Mouse (Mus musculus) limb, embryonic 15.5 days (tissue): ENCODE results near the gene Pofut1. TPM values are rescaled to one million over a fixed set of nuclear protein-coding genes. Genes with fewer than 3 reads are reported as not detected.
"Not testable (repeated sequence)": the region's sequence is repeated elsewhere in the genome, so short reads cannot be mapped to it uniquely, and the experiment has no call there.

ENCODE experiments used
- ATAC-seq: fragments of 200-750 bp; cut with Nextera tagmentation; 2 replicates; pipeline ENCODE4 v1.8.0; 2017; ENCODE audit warnings: low read depth, moderate TSS enrichment; ENCODE audit not compliant: insufficient number of reproducible peaks, low FRiP score, low TSS enrichment
- H3K27ac ChIP-seq: fragments of 300-500 bp; sonication (generic); 2 replicates; pipeline ENCODE4 v1.5.1; 2015; ENCODE audit warnings: moderate library complexity, mild to moderate bottlenecking, inconsistent platforms
- H3K27me3 ChIP-seq: fragments of 300-500 bp; sonication (generic); 2 replicates; pipeline ENCODE4 v1.6.1; 2015; ENCODE audit warnings: inconsistent platforms
- H3K36me3 ChIP-seq: fragments of 300-500 bp; sonication (generic); 2 replicates; pipeline ENCODE4 v1.6.1; 2015; ENCODE audit warnings: inconsistent platforms
- H3K4me1 ChIP-seq: fragments of 300-500 bp; sonication (generic); 2 replicates; pipeline ENCODE4 v1.6.1; 2015; ENCODE audit warnings: inconsistent platforms
- H3K4me2 ChIP-seq: fragments of 300-500 bp; sonication (generic); 2 replicates; pipeline ENCODE4 v1.6.1; 2015; ENCODE audit warnings: mild to moderate bottlenecking, inconsistent platforms
- H3K4me3 ChIP-seq: fragments of 300-500 bp; sonication (generic); 2 replicates; pipeline ENCODE4 v1.5.1; 2015; ENCODE audit warnings: mild to moderate bottlenecking, inconsistent platforms
- H3K9ac ChIP-seq: fragments of 300-500 bp; sonication (generic); 2 replicates; pipeline ENCODE4 v1.6.1; 2015; ENCODE audit warnings: inconsistent platforms
- H3K9me3 ChIP-seq: fragments of 300-500 bp; sonication (generic); 2 replicates; pipeline ENCODE4 v1.6.1; 2016; ENCODE audit warnings: inconsistent platforms
- WGBS: fragments of 180-500 bp; shearing (Covaris S2); methylation state at CpG from one replicate; pipeline ENCODE4 v1.1.7; 2015; 5-methylcytosine and 5-hydroxymethylcytosine counted together
- polyA plus RNA-seq: library from polyadenylated mRNA; unstranded; fragments of >200 nt; fragmentation: Nextera tagmentation; extraction: Ambion mirVana; gene quantifications from 2 replicates; pipeline ENCODE4 v1.2.1, GENCODE M21; 2015

Pofut1 gene
- polyA plus RNA-seq, 1 experiment from 2014 or later = 8.5 TPM

DNA sequence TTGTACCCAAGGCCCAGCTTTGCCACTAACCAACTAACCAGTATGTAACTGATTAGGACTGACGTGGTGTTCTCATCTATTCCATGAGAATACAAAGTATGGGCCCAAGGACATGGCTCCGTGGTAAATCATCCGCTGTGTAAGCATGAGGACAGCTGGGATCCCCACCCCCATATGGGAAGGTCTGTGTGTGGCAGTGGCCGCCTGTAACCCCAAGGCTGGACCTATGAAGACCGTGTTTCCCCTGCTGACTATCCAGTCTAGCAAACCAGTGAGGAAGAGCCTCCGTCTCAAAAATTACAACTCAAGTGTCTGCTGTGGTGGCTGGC is 33.5 kb downstream of the Pofut1 start:
- Histone ChIP-seq H3K36me3 (no peaks in the 10 kb centered on the region), H3K4me2 (no peak overlapping the region), H3K27ac (no peak overlapping the region), H3K4me3 (no peak overlapping the region), H3K9me3 (no peaks in the 10 kb centered on the region), H3K27me3 (no peaks in the 10 kb centered on the region), H3K4me1 (peaks cover 4% of the 10 kb centered on the region; the same call in 1 of the 2 replicates), H3K9ac (no peak overlapping the region)
- 70% methylated on average over 6 of the region's 6 CpGs for WGBS
- ATAC-seq = no peak

DNA sequence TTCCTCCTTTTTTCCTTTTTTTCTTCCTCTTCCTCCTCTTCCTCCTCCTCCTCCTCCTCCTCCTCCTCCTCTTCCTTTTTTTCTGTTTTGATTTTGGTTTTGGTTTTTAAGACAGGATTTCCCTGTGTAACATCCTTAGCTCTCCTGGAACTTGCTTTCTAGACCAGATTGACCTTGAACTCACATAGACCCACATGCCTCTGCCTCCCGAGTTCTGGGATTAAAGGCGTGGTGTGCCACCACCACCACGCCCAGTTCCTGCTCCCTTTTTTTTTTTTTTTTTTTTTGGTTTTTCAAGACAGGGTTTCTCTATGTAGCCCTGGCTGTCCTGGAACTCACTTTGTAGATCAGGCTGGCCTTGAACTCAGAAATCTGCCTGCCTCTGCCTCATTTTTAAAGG is 34.2 kb downstream of the Pofut1 start:
- H3K4me1 ChIP-seq, ATAC-seq, H3K4me3 ChIP-seq, H3K9me3 ChIP-seq, H3K36me3 ChIP-seq, H3K4me2 ChIP-seq, H3K27me3 ChIP-seq, H3K27ac ChIP-seq, H3K9ac ChIP-seq: not testable (repeated sequence)
- 75% methylated on average over 3 of the region's 3 CpGs for WGBS

DNA sequence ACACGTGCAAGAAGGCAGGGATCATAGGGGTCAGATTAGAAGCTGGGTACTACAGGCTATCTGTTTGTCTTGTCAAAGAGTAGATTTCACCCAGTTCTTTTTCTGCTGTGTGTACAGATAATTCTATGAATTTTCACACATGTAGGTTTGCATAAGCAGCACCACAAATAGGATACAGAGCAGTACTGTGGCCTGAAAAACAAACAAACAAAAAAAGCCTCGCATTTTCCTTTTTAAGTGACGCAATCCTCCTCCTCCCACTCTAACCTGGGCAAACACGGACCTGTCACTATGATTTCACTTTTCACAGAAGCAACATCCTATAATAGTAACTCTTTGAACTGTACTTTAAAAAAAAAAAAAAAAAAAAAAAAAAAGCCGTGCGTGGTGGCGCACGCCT is 35.1 kb downstream of the Pofut1 start:
- WGBS = 87% methylated on average over 8 of the region's 8 CpGs
- no peak overlapping the region for H3K4me3 ChIP-seq
- H3K27me3 ChIP-seq = no peaks in the 10 kb centered on the region
- H3K36me3 ChIP-seq = no peaks in the 10 kb centered on the region
- H3K4me2 ChIP-seq = no peak overlapping the region
- H3K9me3 ChIP-seq = no peaks in the 10 kb centered on the region
- no peak overlapping the region for H3K9ac ChIP-seq
- no peak for ATAC-seq
- H3K27ac ChIP-seq = no peak overlapping the region
- H3K4me1 ChIP-seq = 0 out of 2 replicates have a peak, but pooled peaks cover 2% of the 10 kb centered on the region

DNA sequence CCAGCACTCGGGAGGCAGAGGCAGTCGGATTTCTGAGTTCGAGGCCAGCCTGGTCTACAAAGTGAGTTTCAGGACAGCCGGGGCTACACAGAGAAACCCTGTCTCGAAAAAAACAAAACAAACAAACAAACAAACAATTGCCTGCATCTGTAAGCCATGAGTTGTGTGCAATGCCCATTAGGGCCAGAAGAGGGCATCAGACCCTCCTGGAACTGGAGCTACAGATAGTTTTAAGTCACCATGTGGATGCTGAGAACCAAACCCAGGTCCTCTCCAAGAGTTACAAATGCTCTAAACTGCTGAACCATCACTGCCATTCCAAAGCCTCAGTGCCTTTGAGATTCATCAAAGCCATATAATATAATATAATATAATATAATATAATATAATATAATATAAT is 35.5 kb downstream of the Pofut1 start:
- H3K4me3 ChIP-seq = not testable (repeated sequence)
- WGBS = 88% methylated on average over 5 of the region's 5 CpGs

DNA sequence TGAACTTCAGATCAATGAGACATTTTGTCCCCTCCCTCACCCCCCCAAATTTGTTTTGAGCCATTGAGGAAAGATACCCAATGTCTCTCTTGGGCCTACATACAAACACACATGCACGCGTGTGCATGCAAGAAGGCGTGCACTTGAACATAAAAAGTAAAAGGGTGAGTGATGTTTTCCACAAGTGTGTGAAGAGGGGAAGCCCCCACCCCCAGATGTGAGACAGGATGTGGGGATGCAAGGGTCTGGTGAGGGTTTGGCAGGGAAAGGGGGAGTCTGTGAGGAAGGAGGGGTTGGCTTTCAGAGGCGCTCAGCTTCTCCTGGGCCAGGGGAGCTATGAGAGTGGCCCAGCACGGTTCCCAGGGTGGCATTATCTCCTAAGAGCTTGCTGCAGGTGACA is 37.0 kb downstream of the Pofut1 start:
- no peak overlapping the region for H3K9ac ChIP-seq
- H3K9me3 ChIP-seq = no peaks in the 10 kb centered on the region
- 0 out of 2 replicates have a peak, but pooled peaks cover 2% of the 10 kb centered on the region for H3K4me1 ChIP-seq
- 83% methylated on average over 5 of the region's 5 CpGs for WGBS
- H3K4me3 ChIP-seq = no peak overlapping the region
- H3K36me3 ChIP-seq = no peaks in the 10 kb centered on the region
- H3K27me3 ChIP-seq = no peaks in the 10 kb centered on the region
- no peak overlapping the region for H3K4me2 ChIP-seq
- ATAC-seq = no peak
- H3K27ac ChIP-seq = no peak overlapping the region

More for the DNA sequence above, 35.5 kb downstream of the Pofut1 start:
- H3K9ac ChIP-seq, H3K4me2 ChIP-seq, H3K27me3 ChIP-seq, H3K36me3 ChIP-seq, ATAC-seq, H3K27ac ChIP-seq, H3K9me3 ChIP-seq, H3K4me1 ChIP-seq: not testable (repeated sequence)

DNA sequence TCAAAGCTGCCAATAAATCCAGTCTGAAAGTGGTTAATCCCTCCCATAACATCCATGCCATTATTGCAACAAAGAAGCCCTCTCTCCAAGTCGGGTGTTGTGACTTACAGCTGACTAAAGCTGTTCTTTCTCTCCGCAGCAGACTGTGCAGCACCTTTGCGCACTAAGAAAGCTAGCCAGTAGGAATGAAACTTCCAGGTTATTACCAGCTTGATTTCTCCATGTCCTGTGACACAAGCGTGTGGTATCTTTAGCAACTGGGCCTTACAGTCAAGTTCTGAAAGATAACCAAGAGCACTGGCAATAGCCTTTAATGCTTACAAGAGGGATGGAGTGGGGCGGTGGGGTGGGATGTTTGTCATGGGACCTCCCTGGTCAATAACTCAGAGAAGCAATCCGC is 42.6 kb downstream of the Pofut1 start:
- Histone ChIP-seq H3K4me2 (no peak overlapping the region), H3K9me3 (no peaks in the 10 kb centered on the region), H3K27me3 (no peaks in the 10 kb centered on the region), H3K9ac (no peak overlapping the region), H3K4me3 (no peak overlapping the region), H3K4me1 (no peaks in the 10 kb centered on the region), H3K36me3 (no peaks in the 10 kb centered on the region), H3K27ac (no peak overlapping the region)
- 87% methylated on average over 6 of the region's 6 CpGs for WGBS
- no peak for ATAC-seq

DNA sequence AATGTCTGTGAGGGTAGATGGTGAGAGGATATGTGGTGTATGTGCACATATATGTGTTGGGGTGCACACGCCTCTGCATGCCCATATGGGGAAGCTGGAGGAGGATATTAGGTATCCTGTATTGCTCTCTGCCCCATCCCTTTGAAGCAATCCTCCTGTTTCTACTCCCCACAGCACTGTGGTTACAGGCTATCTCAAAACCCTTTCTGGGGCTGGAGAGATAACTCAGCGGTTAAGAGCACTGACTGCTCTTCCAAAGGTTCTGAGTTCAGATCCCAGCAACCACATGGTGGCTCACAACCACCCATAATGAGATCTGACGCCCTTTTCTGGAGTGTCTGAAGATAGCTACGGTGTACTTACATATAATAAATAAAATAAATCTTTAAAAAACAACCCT is 45.2 kb downstream of the Pofut1 start:
- Histone ChIP-seq H3K4me2 (no peak overlapping the region), H3K27ac (no peak overlapping the region), H3K27me3 (no peaks in the 10 kb centered on the region), H3K9me3 (no peaks in the 10 kb centered on the region), H3K36me3 (no peaks in the 10 kb centered on the region), H3K4me1 (peaks cover under 1% of the 10 kb centered on the region; the same call in 1 of the 2 replicates), H3K9ac (no peak overlapping the region), H3K4me3 (no peak overlapping the region)
- ATAC-seq = no peak
- 88% methylated on average over 4 of the region's 4 CpGs for WGBS

DNA sequence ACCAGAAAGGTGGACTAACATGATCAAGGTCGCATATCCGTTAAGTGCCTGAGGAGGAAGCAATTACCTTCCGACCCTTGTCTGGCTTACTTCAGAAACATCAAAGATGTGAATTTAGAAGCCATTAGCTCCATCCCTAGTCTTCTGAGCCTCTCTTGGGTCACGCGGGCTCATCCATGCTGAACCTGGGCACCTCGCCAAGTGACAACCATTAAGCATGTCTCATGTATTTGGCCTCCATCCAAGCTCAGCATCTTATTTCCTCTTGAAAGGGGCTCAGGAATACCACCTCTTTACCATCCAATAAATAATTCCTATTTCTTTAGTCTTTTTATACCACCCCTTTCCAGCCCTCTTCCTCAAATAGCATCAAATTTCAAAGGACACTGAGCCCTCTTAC is 46.5 kb downstream of the Pofut1 start:
- Histone ChIP-seq H3K9ac (no peak overlapping the region), H3K27ac (no peak overlapping the region), H3K4me3 (no peak overlapping the region), H3K4me2 (no peak overlapping the region), H3K27me3 (no peaks in the 10 kb centered on the region), H3K36me3 (no peaks in the 10 kb centered on the region), H3K9me3 (no peaks in the 10 kb centered on the region), H3K4me1 (peaks cover 13% of the 10 kb centered on the region)
- ATAC-seq = no peak
- WGBS = 27% methylated on average over 6 of the region's 6 CpGs

DNA sequence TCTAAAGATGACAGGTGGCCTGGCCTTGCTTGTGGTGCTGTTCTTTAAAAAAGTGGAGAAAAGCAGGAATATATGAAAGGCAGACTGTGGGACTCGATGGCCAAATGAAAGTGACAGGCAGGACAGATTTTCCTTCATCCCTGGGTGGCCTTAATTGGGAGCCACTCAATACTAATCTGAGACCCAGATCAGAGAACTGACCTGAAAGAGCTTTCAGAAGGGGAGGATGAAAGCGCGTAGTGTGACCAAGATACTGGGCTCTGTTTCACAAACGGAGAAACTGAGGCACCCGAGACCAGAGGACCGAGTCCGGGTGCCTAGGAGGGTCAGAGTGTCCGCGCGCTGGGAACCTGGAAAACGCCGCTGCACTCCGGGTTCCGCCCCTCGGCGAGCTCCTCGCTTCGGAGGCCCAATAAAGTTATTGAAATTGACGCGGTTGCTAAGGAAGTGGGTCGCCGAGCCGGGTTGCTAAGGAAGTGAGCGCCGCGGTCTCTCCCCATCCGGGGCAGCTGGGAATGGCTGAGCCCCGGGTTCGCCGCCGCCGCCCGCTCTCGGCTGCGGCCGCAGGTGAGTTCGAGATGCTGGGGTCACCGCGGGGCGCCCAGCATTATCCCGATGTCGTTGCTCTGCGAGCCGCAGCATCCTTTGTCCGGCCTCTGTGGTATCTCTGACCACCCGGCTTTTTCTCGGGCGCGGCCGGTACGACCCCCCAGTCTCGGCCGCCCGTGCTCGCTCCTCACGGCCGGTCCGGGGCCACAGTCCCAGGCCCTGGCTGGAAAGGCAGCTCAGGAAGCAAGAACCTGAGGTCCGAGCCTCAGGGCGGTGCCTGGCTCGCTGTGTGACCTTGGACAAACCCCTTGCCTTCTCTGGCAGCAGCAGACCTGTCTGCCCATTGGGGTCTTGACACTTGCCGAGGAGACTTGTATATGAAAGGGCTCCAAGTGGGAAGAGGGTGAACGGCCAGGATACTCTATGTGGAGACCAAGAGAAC is 49.9 kb downstream of the Pofut1 start, which contains the start of gene Kif3b:
Kif3b (plus strand) TSS at position 476 of the 991 bp plus-strand sequence.
- peaks cover 13% of the 10 kb centered on the region for H3K4me1 ChIP-seq
- under 1% methylated on average over 63 of the region's 63 CpGs for WGBS
- 0 out of 2 replicates have a peak, but pooled peaks cover 3% of the 10 kb centered on the region for H3K36me3 ChIP-seq
- H3K4me2 ChIP-seq = peak within 1 kb of the TSS; percentile 84
- H3K9ac ChIP-seq = peak within 1 kb of the TSS; percentile 91
- H3K27me3 ChIP-seq = no peaks in the 10 kb centered on the region
- peak within 1 kb of the TSS; percentile 13; the same call in 1 of the 2 replicates for H3K27ac ChIP-seq
- peak; percentile 79 for ATAC-seq
- no peaks in the 10 kb centered on the region for H3K9me3 ChIP-seq
- peak within 1 kb of the TSS; percentile 97 for H3K4me3 ChIP-seq

DNA sequence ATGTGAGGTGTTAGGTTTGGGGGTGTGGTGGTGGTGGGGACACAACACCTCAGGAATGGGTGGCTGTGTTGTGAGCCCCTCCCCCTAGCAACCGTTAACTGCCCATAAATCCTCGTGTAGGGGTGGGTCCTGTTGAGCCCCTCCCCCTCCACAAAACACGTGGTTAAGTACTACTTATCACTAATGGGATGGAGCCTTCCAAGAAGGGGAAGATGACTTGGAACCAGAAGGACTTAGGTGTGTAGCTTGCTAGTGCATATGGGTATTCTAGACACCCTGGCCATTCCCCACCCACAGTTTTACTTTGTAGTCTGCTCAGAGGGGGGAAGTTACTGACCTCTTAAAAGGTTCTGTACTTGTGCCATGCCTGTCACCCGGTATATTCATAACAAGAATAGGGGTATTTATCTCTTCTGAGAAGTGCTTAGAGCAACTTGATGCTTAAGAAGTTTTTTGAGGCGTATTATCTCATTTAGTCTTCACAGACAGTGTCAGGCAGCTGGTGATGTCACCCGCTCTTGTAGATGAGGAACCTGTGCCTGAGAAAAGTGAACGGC is 51.0 kb downstream of the Pofut1 start:
- peaks cover 13% of the 10 kb centered on the region for H3K4me1 ChIP-seq
- H3K4me3 ChIP-seq = peak overlapping the region; percentile 97
- 0 out of 2 replicates have a peak, but pooled peaks cover 3% of the 10 kb centered on the region for H3K36me3 ChIP-seq
- ATAC-seq = no peak
- no peak overlapping the region for H3K27ac ChIP-seq
- no peaks in the 10 kb centered on the region for H3K27me3 ChIP-seq
- WGBS = 48% methylated on average over 7 of the region's 7 CpGs
- H3K4me2 ChIP-seq = peak overlapping the region; percentile 84
- no peak overlapping the region for H3K9ac ChIP-seq
- H3K9me3 ChIP-seq = no peaks in the 10 kb centered on the region

DNA sequence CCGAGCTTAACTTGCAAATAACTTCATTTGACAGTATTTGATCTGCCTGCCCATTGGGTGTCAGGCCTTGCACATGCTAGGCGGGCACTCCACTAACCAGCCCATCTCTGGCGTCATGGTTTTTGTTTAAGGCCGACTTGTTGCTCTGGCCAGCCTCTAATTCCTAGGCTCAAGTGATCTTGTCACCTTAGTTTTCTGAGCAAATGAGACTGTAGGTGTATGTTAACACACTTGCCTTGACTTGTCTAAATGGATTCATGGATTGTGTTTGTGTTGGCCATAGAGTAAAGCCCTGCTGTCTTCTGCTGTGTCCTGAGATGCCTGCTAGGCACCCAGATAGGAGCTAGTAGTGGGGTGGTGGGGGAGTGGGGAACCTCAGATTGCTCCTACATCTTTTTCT is 53.9 kb downstream of the Pofut1 start:
- ATAC-seq = no peak
- no peak overlapping the region for H3K4me3 ChIP-seq

DNA sequence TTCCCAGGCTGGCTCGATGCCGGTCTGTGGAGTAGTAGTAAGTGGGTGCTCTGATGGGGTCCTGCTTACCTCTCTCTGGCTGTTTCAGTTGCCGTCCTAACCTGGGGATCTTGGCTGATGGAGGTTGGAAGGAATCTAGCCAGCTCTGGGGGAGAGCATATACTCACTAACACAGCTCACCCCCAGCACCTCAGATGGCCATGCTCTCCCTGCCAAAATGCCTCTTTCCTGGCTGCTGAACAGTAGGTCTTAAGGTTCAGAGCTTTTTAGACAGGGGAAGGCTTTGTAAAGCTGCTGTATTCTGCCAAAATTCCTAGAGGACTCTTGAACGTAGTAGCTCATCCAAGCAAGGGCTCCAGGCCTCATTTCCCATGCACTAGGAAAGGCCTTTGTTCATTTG is 56.4 kb downstream of the Pofut1 start:
- no peaks in the 10 kb centered on the region for H3K9me3 ChIP-seq
- no peak overlapping the region for H3K27ac ChIP-seq
- H3K4me1 ChIP-seq = peaks cover under 1% of the 10 kb centered on the region; the same call in 1 of the 2 replicates
- no peak overlapping the region for H3K4me3 ChIP-seq
- 0 out of 2 replicates have a peak, but pooled peaks cover 3% of the 10 kb centered on the region for H3K36me3 ChIP-seq
- H3K4me2 ChIP-seq = no peak overlapping the region
- WGBS = 86% methylated on average over 4 of the region's 4 CpGs
- H3K27me3 ChIP-seq = no peaks in the 10 kb centered on the region
- no peak overlapping the region for H3K9ac ChIP-seq
- ATAC-seq = no peak

More for the DNA sequence above, 53.9 kb downstream of the Pofut1 start:
- WGBS = 86% methylated on average over 4 of the region's 4 CpGs
- Histone ChIP-seq H3K27me3 (no peaks in the 10 kb centered on the region), H3K27ac (no peak overlapping the region), H3K4me2 (no peak overlapping the region), H3K9me3 (no peaks in the 10 kb centered on the region), H3K9ac (no peak overlapping the region), H3K4me1 (peaks cover 13% of the 10 kb centered on the region), H3K36me3 (0 out of 2 replicates have a peak, but pooled peaks cover 3% of the 10 kb centered on the region)
